Mouse (Mus musculus) midbrain, embryonic 14.5 days (tissue): Measurements from ENCODE around the gene Zfr2. TPM values are rescaled to one million over a fixed set of nuclear protein-coding genes. Genes with fewer than 3 reads are reported as not detected.
A peak's percentile ranks its signal among the peaks of the same experiment; 100 is the strongest.

Experiments
- ATAC-seq: fragments of 200-750 bp; cut with Nextera tagmentation; 2 replicates; pipeline ENCODE4 v1.8.0; 2017; ENCODE audit warnings: moderate number of reproducible peaks, moderate library complexity; ENCODE audit not compliant: low FRiP score, low TSS enrichment
- DNase-seq: peaks from one replicate; pipeline ENCODE4 v3.0.0-alpha.2; 2015
- H3K27ac ChIP-seq: fragments of 300-500 bp; sonication (generic); replicated peaks from 2 replicates; pipeline ENCODE4 v1.5.1; 2014; ENCODE audit warnings: mild to moderate bottlenecking, low read depth, low read length, moderate library complexity
- H3K27me3 ChIP-seq: fragments of 300-500 bp; sonication (generic); 2 replicates; pipeline ENCODE4 v1.6.1; 2014; ENCODE audit warnings: low read length, control low read depth, mixed read lengths; ENCODE audit not compliant: control insufficient read depth, insufficient read depth
- H3K36me3 ChIP-seq: fragments of 300-500 bp; sonication (generic); 2 replicates; pipeline ENCODE4 v1.6.1; 2014; ENCODE audit warnings: low read length, control low read depth; ENCODE audit not compliant: control insufficient read depth, insufficient read depth
- H3K4me1 ChIP-seq: fragments of 300-500 bp; sonication (generic); 2 replicates; pipeline ENCODE4 v1.6.1; 2014; ENCODE audit warnings: mild to moderate bottlenecking, antibody characterized with exemption, low read length, control low read depth; ENCODE audit not compliant: control insufficient read depth, insufficient read depth
- H3K4me2 ChIP-seq: fragments of 300-500 bp; sonication (generic); 2 replicates; pipeline ENCODE4 v1.6.1; 2014; ENCODE audit warnings: mild to moderate bottlenecking, low read length, moderate library complexity
- H3K4me3 ChIP-seq: fragments of 300-500 bp; sonication (generic); replicated peaks from 2 replicates; pipeline ENCODE4 v1.5.1; 2014; ENCODE audit warnings: low read depth, low read length
- H3K9ac ChIP-seq: fragments of 300-500 bp; sonication (generic); replicated peaks from 2 replicates; pipeline ENCODE4 v1.6.1; 2014; ENCODE audit warnings: mild to moderate bottlenecking, low read length, moderate library complexity
- H3K9me3 ChIP-seq: fragments of 300-500 bp; sonication (generic); 2 replicates; pipeline ENCODE4 v1.6.1; 2016; ENCODE audit warnings: low read length, control low read depth, mixed read lengths; ENCODE audit not compliant: control insufficient read depth
- WGBS: fragments of 180-500 bp; shearing (Covaris S2); extraction: QIAGEN DNeasy Blood & Tissue Kit; methylation state at CpG from one replicate; pipeline ENCODE4 v1.1.7; 2014; 5-methylcytosine and 5-hydroxymethylcytosine counted together
- polyA plus RNA-seq: library from polyadenylated mRNA; unstranded; fragments of >200 nt; fragmentation: Nextera tagmentation; extraction: Ambion mirVana; gene quantifications from 2 replicates; pipeline ENCODE4 v1.2.1, GENCODE M21; 2014

Zfr2 gene
- polyA plus RNA-seq, 1 experiment from 2014 or later, result 21.7 TPM

DNA sequence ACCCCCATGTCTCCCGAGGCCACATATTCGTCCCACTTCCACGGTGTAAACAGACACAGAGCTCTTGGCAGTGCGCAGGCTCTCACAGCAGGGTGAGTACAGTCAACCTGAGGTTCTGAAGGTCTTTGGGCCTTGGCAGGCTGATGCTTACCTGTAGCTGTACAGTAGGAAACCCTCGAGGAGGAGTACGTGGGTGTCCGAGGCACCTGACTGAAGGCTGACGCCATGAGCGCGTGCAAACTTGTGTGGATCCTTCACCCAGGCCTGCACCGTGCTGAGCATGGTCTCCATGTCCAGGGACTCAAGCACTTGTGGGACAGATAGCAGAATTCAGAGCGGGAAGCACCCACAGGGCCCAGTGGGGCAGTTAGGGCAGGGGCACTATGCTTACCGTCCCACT lies 32.8 kb upstream of the Zfr2 start:
- H3K4me1 ChIP-seq, result no peaks in the 10 kb centered on the region
- H3K27ac ChIP-seq, result no peak overlapping the region
- H3K27me3 ChIP-seq, result peaks cover 15% of the 10 kb centered on the region; the same call in 1 of the 2 replicates
- ATAC-seq (no peak), DNase-seq (no peak)
- 87% methylated on average over 13 of the region's 13 CpGs for WGBS
- H3K4me2 ChIP-seq, result no peak overlapping the region
- H3K36me3 ChIP-seq, result peaks cover 9% of the 10 kb centered on the region
- no peaks in the 10 kb centered on the region for H3K9me3 ChIP-seq
- no peak overlapping the region for H3K9ac ChIP-seq
- H3K4me3 ChIP-seq, result no peak overlapping the region

DNA sequence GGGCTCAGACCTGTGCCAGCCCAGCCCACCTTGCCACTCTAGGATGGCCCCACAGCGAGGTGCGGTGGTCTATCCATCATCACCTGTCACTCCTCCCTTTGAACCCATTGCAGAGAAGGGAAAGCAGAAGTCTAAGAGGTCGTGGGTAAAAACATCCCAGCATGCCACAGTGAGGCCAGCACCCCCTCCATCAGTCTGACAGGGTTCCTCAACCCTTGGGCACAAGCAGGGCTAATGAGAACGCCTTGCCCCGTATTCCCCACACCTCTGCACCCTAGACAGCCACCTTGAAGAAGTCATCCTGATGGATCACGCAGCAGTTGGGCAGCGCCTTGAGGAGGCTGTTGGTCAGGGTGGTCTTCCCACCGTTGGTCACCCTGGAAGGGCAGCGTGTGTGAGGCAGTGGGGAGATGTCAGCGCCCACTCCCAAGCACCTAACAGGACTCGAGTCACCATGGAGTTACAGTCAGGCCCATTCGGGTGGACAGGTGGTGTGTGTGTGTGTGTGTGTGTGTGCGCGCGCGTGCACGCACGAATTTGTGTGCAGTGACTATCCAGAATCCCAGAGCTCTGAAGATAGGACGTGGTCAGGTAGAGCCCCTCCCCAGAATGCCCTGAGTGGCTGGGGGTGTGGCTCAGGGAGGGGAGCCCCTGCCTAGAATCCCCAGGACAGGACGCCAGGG lies 32.2 kb upstream of the Zfr2 start:
- no peak overlapping the region for H3K9ac ChIP-seq

GRCm38 (mm10) chr10:81201807-81202758 lies 30.9 kb upstream of the Zfr2 start, which contains the start of gene Nmrk2:
Gene Nmrk2, minus strand, starts transcription at chr10:81202051.
- H3K9me3 ChIP-seq, result no peaks in the 10 kb centered on the region
- WGBS, result 56% methylated on average over 13 of the region's 13 CpGs
- no peaks in the 10 kb centered on the region for H3K4me1 ChIP-seq
- no peak within 1 kb of the TSS for H3K4me3 ChIP-seq
- H3K9ac ChIP-seq, result no peak within 1 kb of the TSS
- H3K27me3 ChIP-seq, result no peaks in the 10 kb centered on the region
- H3K4me2 ChIP-seq, result no peak within 1 kb of the TSS
- DNase-seq, result no peak
- no peak for ATAC-seq
- H3K27ac ChIP-seq, result no peak within 1 kb of the TSS
- peaks cover 26% of the 10 kb centered on the region for H3K36me3 ChIP-seq

More for the DNA sequence above, 32.2 kb upstream of the Zfr2 start:
- 80% methylated on average over 20 of the region's 20 CpGs for WGBS
- H3K4me2 ChIP-seq, result no peak overlapping the region
- H3K36me3 ChIP-seq, result peaks cover 14% of the 10 kb centered on the region
- H3K9me3 ChIP-seq, result no peaks in the 10 kb centered on the region
- no peak for DNase-seq
- peaks cover 10% of the 10 kb centered on the region; the same call in 1 of the 2 replicates for H3K27me3 ChIP-seq
- ATAC-seq, result no peak
- H3K4me1 ChIP-seq, result no peaks in the 10 kb centered on the region
- H3K27ac ChIP-seq, result no peak overlapping the region
- H3K4me3 ChIP-seq, result no peak overlapping the region

DNA sequence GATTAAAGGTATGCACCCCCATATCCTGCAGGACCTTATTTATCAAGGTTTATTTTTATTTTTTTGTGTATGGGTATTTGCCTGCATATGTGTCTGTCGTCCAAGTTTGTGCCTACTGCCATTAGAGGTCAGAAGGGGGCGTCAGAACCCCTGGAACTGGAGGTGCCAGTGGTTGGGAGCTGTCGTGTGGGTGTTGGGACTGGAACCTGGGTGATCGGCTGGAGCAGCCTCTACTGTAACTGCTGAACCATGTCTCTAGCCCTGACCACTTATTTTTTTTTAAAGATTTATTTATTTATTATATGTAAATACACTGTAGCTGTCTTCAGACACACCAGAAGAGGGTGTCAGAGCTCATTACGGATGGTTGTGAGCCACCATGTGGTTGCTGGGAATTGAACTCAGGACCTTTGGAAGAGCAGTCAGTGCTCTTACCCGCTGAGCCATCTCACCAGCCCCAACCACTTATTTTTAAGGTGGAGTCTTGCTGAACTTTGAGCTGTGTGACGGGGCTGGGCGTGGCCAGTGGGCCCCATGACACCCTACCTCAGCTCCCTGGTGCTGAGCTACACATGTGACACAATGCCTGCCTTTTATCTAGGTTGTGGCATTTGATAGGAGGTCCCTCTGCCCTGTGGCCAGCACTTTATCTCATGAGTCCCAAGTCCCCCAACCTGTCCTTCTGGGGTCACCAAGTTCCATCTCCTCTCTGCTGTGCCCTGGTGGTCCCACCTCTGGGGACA lies 29.8 kb upstream of the Zfr2 start:
- Histone ChIP-seq H3K4me1 (no peaks in the 10 kb centered on the region), H3K9ac (no peak overlapping the region), H3K4me2 (no peak overlapping the region), H3K4me3 (no peak overlapping the region), H3K27ac (peak overlapping the region; percentile 41), H3K9me3 (no peaks in the 10 kb centered on the region), H3K27me3 (no peaks in the 10 kb centered on the region), H3K36me3 (peaks cover 36% of the 10 kb centered on the region)
- ATAC-seq (no peak), DNase-seq (no peak)
- WGBS, result 71% methylated on average over 8 of the region's 8 CpGs

DNA sequence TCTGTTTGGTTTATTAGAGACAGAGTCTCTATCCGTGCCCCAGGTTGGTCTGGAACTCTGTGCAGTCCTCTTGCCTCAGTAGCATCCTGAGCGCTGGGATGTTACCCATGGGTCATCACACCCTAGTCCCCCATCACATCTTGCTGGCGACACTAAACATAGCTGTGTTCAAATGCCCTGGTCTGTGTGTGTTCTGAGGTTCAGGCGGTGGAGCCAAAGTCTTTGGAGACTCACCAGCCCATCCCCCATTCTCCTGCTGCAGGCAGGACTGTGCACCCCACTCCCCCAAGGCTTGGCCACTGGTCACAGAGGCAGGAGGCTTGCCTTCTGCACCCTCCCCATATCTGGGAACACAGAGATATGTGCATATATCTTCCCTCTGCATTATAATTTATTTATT lies 28.8 kb upstream of the Zfr2 start:
- H3K9me3 ChIP-seq, result no peaks in the 10 kb centered on the region
- H3K9ac ChIP-seq, result no peak overlapping the region
- peak overlapping the region; percentile 41; the same call in 1 of the 2 replicates for H3K27ac ChIP-seq
- no peaks in the 10 kb centered on the region for H3K27me3 ChIP-seq
- H3K36me3 ChIP-seq, result peaks cover 44% of the 10 kb centered on the region
- no peak for DNase-seq
- H3K4me3 ChIP-seq, result no peak overlapping the region
- H3K4me1 ChIP-seq, result no peaks in the 10 kb centered on the region
- ATAC-seq, result no peak
- WGBS, result 64% methylated on average over 4 of the region's 4 CpGs
- no peak overlapping the region for H3K4me2 ChIP-seq

DNA sequence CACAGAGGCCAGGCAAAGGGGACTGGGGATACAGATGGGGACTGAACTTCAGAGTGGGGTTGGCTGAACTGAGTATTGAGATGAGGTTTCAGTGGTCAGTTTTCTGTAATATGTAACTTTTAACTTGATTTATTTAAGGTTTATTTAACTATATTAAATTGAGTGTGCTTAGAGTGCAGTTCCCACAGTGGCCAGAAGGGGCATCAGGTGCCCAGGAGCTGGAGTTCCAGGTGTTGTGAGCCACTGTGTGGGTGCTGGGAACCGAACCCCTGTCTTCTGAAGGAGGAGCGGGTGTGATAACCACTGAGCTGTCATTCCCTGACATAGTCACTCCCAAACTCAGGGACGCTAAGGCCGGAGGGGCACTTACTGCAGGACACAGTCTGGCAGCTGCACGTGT lies 22.8 kb upstream of the Zfr2 start:
- Histone ChIP-seq H3K36me3 (peaks cover 93% of the 10 kb centered on the region), H3K4me1 (no peaks in the 10 kb centered on the region), H3K27me3 (no peaks in the 10 kb centered on the region), H3K4me2 (no peak overlapping the region), H3K4me3 (no peak overlapping the region), H3K9ac (no peak overlapping the region), H3K27ac (no peak overlapping the region), H3K9me3 (0 out of 2 replicates have a peak, but pooled peaks cover 3% of the 10 kb centered on the region)
- WGBS, result 97% methylated on average over 5 of the region's 5 CpGs
- ATAC-seq (no peak), DNase-seq (peak; percentile 18)

- ATAC-seq, result no peak
- H3K27ac ChIP-seq, result no peak overlapping the region
- no peaks in the 10 kb centered on the region for H3K27me3 ChIP-seq
- no peak overlapping the region for H3K4me2 ChIP-seq
- 99% methylated on average over 6 of the region's 6 CpGs for WGBS
- H3K9me3 ChIP-seq, result no peaks in the 10 kb centered on the region
- no peak overlapping the region for H3K4me3 ChIP-seq
- no peaks in the 10 kb centered on the region for H3K4me1 ChIP-seq
- H3K36me3 ChIP-seq, result peaks cover 92% of the 10 kb centered on the region
- no peak overlapping the region for H3K9ac ChIP-seq
- DNase-seq, result no peak
Measured at GRCm38 (mm10) chr10:81216260-81216659, 16.7 kb upstream of the Zfr2 start.

DNA sequence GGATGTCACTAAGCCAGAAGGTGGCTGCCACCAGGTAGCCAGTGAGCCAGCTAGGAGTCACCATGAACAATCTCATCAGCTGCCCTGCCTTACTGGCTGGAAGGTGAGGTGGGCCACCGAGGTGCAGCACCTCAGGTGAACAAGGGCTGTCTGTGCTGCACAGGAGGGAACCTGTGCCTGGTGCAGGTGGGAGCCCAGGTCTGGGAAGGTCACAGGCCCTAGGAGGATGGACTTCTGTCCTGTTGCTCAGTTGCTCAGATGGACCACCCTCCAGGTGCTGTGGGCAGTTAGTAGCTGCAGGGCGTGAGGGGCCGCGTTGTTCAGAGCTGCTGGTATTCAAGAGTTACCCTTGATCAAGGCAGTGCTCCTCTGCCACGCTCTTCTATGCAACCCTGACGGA lies 16.1 kb upstream of the Zfr2 start:
- H3K27me3 ChIP-seq, result no peaks in the 10 kb centered on the region
- no peak overlapping the region for H3K4me2 ChIP-seq
- no peaks in the 10 kb centered on the region for H3K4me1 ChIP-seq
- no peaks in the 10 kb centered on the region for H3K9me3 ChIP-seq
- peaks cover 92% of the 10 kb centered on the region for H3K36me3 ChIP-seq
- no peak overlapping the region for H3K27ac ChIP-seq
- DNase-seq (no peak), ATAC-seq (no peak)
- no peak overlapping the region for H3K4me3 ChIP-seq
- H3K9ac ChIP-seq, result no peak overlapping the region
- 86% methylated on average over 6 of the region's 6 CpGs for WGBS
